In the genomic region with DNA sequence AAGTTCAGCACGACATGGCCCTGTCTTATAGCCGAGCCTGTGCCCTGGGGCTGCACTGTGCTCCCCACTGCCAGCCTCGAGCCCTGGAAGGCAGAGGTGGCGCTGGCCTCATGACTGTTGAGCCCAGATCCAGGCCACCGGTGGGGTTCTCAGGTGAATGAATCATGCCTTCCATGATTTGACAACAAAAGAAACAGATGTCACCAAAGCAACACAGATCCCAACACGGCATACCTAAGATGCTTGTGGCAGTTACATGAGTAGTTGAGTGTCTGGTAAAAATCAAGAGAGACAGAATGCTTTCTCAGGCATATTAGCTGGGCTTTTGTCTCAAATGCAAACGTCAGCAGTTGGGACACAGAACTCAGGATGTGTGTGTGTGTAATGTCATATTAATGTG, we compare ENCODE assay signal across 16 mouse cellular contexts. TPM values are rescaled to one million over a fixed set of nuclear protein-coding genes. Genes with fewer than 3 reads are reported as not detected.
DNase-seq lines count a peak whose midpoint lies in the region; ATAC-seq and TF ChIP-seq lines count a peak whose summit lies in the region.
"Had no signal": no experiment of that assay in that cellular context is flagged by ENCODE, and none has a peak within 500 bp of the region (broad histone marks: within the 10 kb centered on the region; RNA-seq: fewer than 3 reads in every experiment).

No protein-coding gene starts in this region.

- H3K4me3 ChIP-seq in heart, embryonic 11.5 days (ENCODE audit: low read depth, low read length): no peak overlapping the region
- no peak overlapping the region for H3K4me3 ChIP-seq in lung, embryonic 14.5 days (ENCODE audit: low read depth, low read length)
- no peak overlapping the region for H3K4me3 ChIP-seq in embryonic facial prominence, embryonic 12.5 days
- no peak overlapping the region for H3K4me3 ChIP-seq in liver, embryonic 12.5 days
- no peak overlapping the region for H3K4me3 ChIP-seq in cerebellum, adult 2 months (replicated peaks; ENCODE audit: insufficient read depth, low read depth, low read length)
- H3K4me3 ChIP-seq: intestine, embryonic 15.5 days; midbrain, embryonic 15.5 days had no signal

- DNase-seq in heart, postnatal 4 days: no peak
- peak; percentile 28 for DNase-seq in lung, embryonic 14.5 days
- no peak for DNase-seq in lung, postnatal 25 days (ENCODE audit: low spot score)
- DNase-seq in cerebellum, postnatal 36 days: no peak
- DNase-seq in cerebellum, adult 2 months: no peak
- DNase-seq: adrenal gland, postnatal 25 days; cerebellum, postnatal 10 days; gastrocnemius, postnatal 14 days; kidney, postnatal 14 days; right cerebral cortex, postnatal 4 days; thymus, postnatal 25 days had no signal

- peak overlapping the region; percentile 41; the same call in 1 of the 2 replicates for H3K27ac ChIP-seq in heart, embryonic 11.5 days (ENCODE audit: low read depth, low read length)
- H3K27ac ChIP-seq in lung, embryonic 14.5 days (ENCODE audit: low read depth): no peak overlapping the region
- peak overlapping the region; percentile 82 for H3K27ac ChIP-seq in embryonic facial prominence, embryonic 12.5 days
- H3K27ac ChIP-seq in liver, embryonic 12.5 days: peak overlapping the region; percentile 54
- H3K27ac ChIP-seq in cerebellum, adult 2 months (ENCODE audit: insufficient read depth, low read length): no peak overlapping the region
- H3K27ac ChIP-seq: intestine, embryonic 15.5 days; midbrain, embryonic 15.5 days had no signal

- peaks cover 32% of the 10 kb centered on the region for H3K4me1 ChIP-seq in heart, embryonic 11.5 days (ENCODE audit: control insufficient read depth, insufficient read depth, low read length)
- H3K4me1 ChIP-seq in lung, embryonic 14.5 days (ENCODE audit: insufficient read depth): peaks cover 8% of the 10 kb centered on the region; the same call in 1 of the 2 replicates
- peaks cover 37% of the 10 kb centered on the region for H3K4me1 ChIP-seq in embryonic facial prominence, embryonic 12.5 days
- H3K4me1 ChIP-seq in liver, embryonic 12.5 days: peaks cover 15% of the 10 kb centered on the region
- no peaks in the 10 kb centered on the region for H3K4me1 ChIP-seq in cerebellum, adult 2 months (ENCODE audit: control insufficient read depth, insufficient read depth, low read length)

- H3K27me3 ChIP-seq in heart, embryonic 11.5 days (ENCODE audit: control insufficient read depth, insufficient read depth, low read length): no peaks in the 10 kb centered on the region
- no peaks in the 10 kb centered on the region for H3K27me3 ChIP-seq in lung, embryonic 14.5 days (ENCODE audit: insufficient read depth, low read length)
- no peaks in the 10 kb centered on the region for H3K27me3 ChIP-seq in embryonic facial prominence, embryonic 12.5 days
- H3K27me3 ChIP-seq in liver, embryonic 12.5 days (replicated peaks): no peaks in the 10 kb centered on the region
- H3K27me3 ChIP-seq in cerebellum, adult 2 months (ENCODE audit: control insufficient read depth, insufficient read depth, low read length): peaks cover 1% of the 10 kb centered on the region; the same call in 1 of the 2 replicates
- H3K27me3 ChIP-seq: intestine, embryonic 15.5 days; midbrain, embryonic 15.5 days had no signal

- H3K9me3 ChIP-seq in heart, embryonic 11.5 days (replicated peaks; ENCODE audit: control insufficient read depth, low read length): no peaks in the 10 kb centered on the region
- H3K9me3 ChIP-seq in lung, embryonic 14.5 days (ENCODE audit: low read depth, low read length): no peaks in the 10 kb centered on the region
- H3K9me3 ChIP-seq in embryonic facial prominence, embryonic 12.5 days: no peaks in the 10 kb centered on the region
- H3K9me3 ChIP-seq in liver, embryonic 12.5 days (replicated peaks): no peaks in the 10 kb centered on the region
- H3K9me3 ChIP-seq: intestine, embryonic 15.5 days; midbrain, embryonic 15.5 days had no signal

- TF ChIP-seq CTCF in lung, embryonic 14.5 days (IDR thresholded peaks at IDR 0.05; ENCODE audit: low read depth): no peak
- TF ChIP-seq CTCF in cerebellum, adult 2 months (IDR thresholded peaks at IDR 0.05; ENCODE audit: borderline replicate concordance, insufficient read depth, low read depth, low read length): no peak

- H3K9ac ChIP-seq in heart, embryonic 11.5 days (ENCODE audit: low read depth, low read length): no peak overlapping the region
- no peak overlapping the region for H3K9ac ChIP-seq in lung, embryonic 14.5 days
- no peak overlapping the region for H3K9ac ChIP-seq in embryonic facial prominence, embryonic 12.5 days
- H3K9ac ChIP-seq in liver, embryonic 12.5 days: no peak overlapping the region
- H3K9ac ChIP-seq: intestine, embryonic 15.5 days; midbrain, embryonic 15.5 days had no signal

- 39% methylated on average over 7 of the region's 7 CpGs for WGBS in heart, embryonic 11.5 days (ENCODE audit: insufficient replicate concordance)
- 54% methylated on average over 7 of the region's 7 CpGs for whole genome bisulfite sequencing in lung, embryonic 14.5 days
- 33% methylated on average over 7 of the region's 7 CpGs for WGBS in embryonic facial prominence, embryonic 12.5 days
- 69% methylated on average over 7 of the region's 7 CpGs for WGBS in liver, embryonic 12.5 days (ENCODE audit: insufficient replicate concordance)
- WGBS in cerebellum, adult 2 months: 68% methylated on average over 7 of the region's 7 CpGs

- ATAC-seq in heart, embryonic 11.5 days (replicated peaks; ENCODE audit: insufficient number of reproducible peaks, low FRiP score, low TSS enrichment): no peak
- ATAC-seq in lung, embryonic 14.5 days (ENCODE audit: insufficient read depth): no peak
- no peak for ATAC-seq in embryonic facial prominence, embryonic 12.5 days (ENCODE audit: insufficient number of reproducible peaks, insufficient read depth, low FRiP score, low TSS enrichment)
- no peak for ATAC-seq in liver, embryonic 12.5 days
- ATAC-seq: intestine, embryonic 15.5 days; midbrain, embryonic 15.5 days had no signal

- TF ChIP-seq POLR2A in cerebellum, adult 2 months (IDR thresholded peaks at IDR 0.05; ENCODE audit: borderline replicate concordance, insufficient read depth, low read length): no peak

- H3K36me3 ChIP-seq in heart, embryonic 11.5 days (ENCODE audit: control insufficient read depth, insufficient read depth, low read length): no peaks in the 10 kb centered on the region
- 0 out of 2 replicates have a peak, but pooled peaks cover 3% of the 10 kb centered on the region for H3K36me3 ChIP-seq in lung, embryonic 14.5 days (ENCODE audit: insufficient read depth)
- H3K36me3 ChIP-seq in embryonic facial prominence, embryonic 12.5 days: peaks cover 5% of the 10 kb centered on the region
- peaks cover 52% of the 10 kb centered on the region for H3K36me3 ChIP-seq in liver, embryonic 12.5 days
- H3K36me3 ChIP-seq: intestine, embryonic 15.5 days; midbrain, embryonic 15.5 days had no signal

- no peak overlapping the region for H3K4me2 ChIP-seq in heart, embryonic 11.5 days
- no peak overlapping the region for H3K4me2 ChIP-seq in lung, embryonic 14.5 days
- H3K4me2 ChIP-seq in embryonic facial prominence, embryonic 12.5 days (replicated peaks): no peak overlapping the region
- no peak overlapping the region for H3K4me2 ChIP-seq in liver, embryonic 12.5 days
- H3K4me2 ChIP-seq: intestine, embryonic 15.5 days; midbrain, embryonic 15.5 days had no signal

RNA-seq across cellular contexts. Expression of a gene that starts 25.5 kb away (rescaled TPM):
- 171 and 195 TPM in 2 replicates for polyA plus RNA-seq in heart, embryonic 11.5 days (2014; fragmentation: Nextera tagmentation; extraction: Ambion mirVana)
- total RNA-seq in heart, postnatal 4 days (2021): 10 to 100 TPM; 66.3 to 72.7 TPM
- 109 and 110 TPM in 2 replicates for polyA plus RNA-seq in lung, embryonic 14.5 days (2014; fragmentation: Nextera tagmentation; extraction: Ambion mirVana)
- polyA plus RNA-seq in embryonic facial prominence, embryonic 12.5 days (2016; fragmentation: Nextera tagmentation; extraction: Ambion mirVana): 104 and 108 TPM in 2 replicates
- 84.2 and 84.3 TPM in 2 replicates for polyA plus RNA-seq in liver, embryonic 12.5 days (2016; fragmentation: Nextera tagmentation; extraction: Ambion mirVana)
- 4.3 and 4.4 TPM in 2 replicates for polyA plus RNA-seq in cerebellum, adult 2 months (2012; rRNA removed)

RNA-seq across cellular contexts. Expression of a gene that starts 52.9 kb away (rescaled TPM):
- polyA plus RNA-seq in heart, embryonic 11.5 days (2014; fragmentation: Nextera tagmentation; extraction: Ambion mirVana): 4.0 and 4.1 TPM in 2 replicates
- total RNA-seq in heart, postnatal 4 days (2021): under 1 TPM in 1 of 2 experiments, not detected in 1; 0.14 TPM
- 0.91 and 1.3 TPM in 2 replicates for polyA plus RNA-seq in lung, embryonic 14.5 days (2014; fragmentation: Nextera tagmentation; extraction: Ambion mirVana)
- 1.2 TPM in 2 replicates for polyA plus RNA-seq in embryonic facial prominence, embryonic 12.5 days (2016; fragmentation: Nextera tagmentation; extraction: Ambion mirVana)
- 22.0 and 23.5 TPM in 2 replicates for polyA plus RNA-seq in liver, embryonic 12.5 days (2016; fragmentation: Nextera tagmentation; extraction: Ambion mirVana)
- 0.36 and 0.44 TPM in 2 replicates for polyA plus RNA-seq in cerebellum, adult 2 months (2012; rRNA removed)
- total RNA-seq: adrenal gland, postnatal 25 days; gastrocnemius, postnatal 14 days had no signal

Comparison
In these comparisons a context has a peak if more than half of its experiments do, and no peak if none do; other contexts are left out.
1. H3K27ac ChIP-seq: peak in heart, embryonic 11.5 days (single experiment), embryonic facial prominence, embryonic 12.5 days (single experiment) and liver, embryonic 12.5 days (single experiment); none in lung, embryonic 14.5 days (single experiment) and cerebellum, adult 2 months (single experiment).
2. RNA of a gene that starts 25.5 kb away (polyA plus RNA-seq): 171 to 195 TPM in heart, embryonic 11.5 days, 109 to 110 TPM in lung, embryonic 14.5 days, 104 to 108 TPM in embryonic facial prominence, embryonic 12.5 days and 84.2 to 84.3 TPM in liver, embryonic 12.5 days; 4.3 to 4.4 TPM in cerebellum, adult 2 months; every median in the first group is over 10 times any median in the second.